Mouse (Mus musculus): ENCODE data around the gene Hebp1. TPM values are rescaled to one million over a fixed set of nuclear protein-coding genes. Genes with fewer than 3 reads are reported as not detected.

Gene Hebp1
- total and polyA plus RNA-seq, 3 experiments, result 11.3 to 57.8 (median 46.6) TPM

- H3K4me3 ChIP-seq, result no peak overlapping the region
- H3K36me3 ChIP-seq (ENCODE audit: control insufficient read depth, insufficient read depth, low read length), result no peaks in the 10 kb centered on the region
- TF ChIP-seq EP300 (IDR thresholded peaks at IDR 0.05; ENCODE audit: insufficient read depth, low read depth, low read length), result no peak
- TF ChIP-seq CTCF (IDR thresholded peaks at IDR 0.05), result no peak
- TF ChIP-seq POLR2A (IDR thresholded peaks at IDR 0.05; ENCODE audit: insufficient read depth, low read depth, low read length), result no peak
- no peaks in the 10 kb centered on the region for H3K79me2 ChIP-seq (replicated peaks; ENCODE audit: control insufficient read depth, insufficient read depth, low read length)
- intact Hi-C loops (cut with DNase I), result loop anchor here (2.0 kb wide), 1 partner anchor 87 kb away; no protein-coding TSS in a partner anchor
- peaks cover 2% of the 10 kb centered on the region; the same call in 1 of the 2 replicates for H3K4me1 ChIP-seq (ENCODE audit: control insufficient read depth, insufficient read depth, low read length)
- H3K27ac ChIP-seq, result no peak overlapping the region
- H3K27me3 ChIP-seq (ENCODE audit: control insufficient read depth, insufficient read depth, low read length), result no peaks in the 10 kb centered on the region
- H3K9ac ChIP-seq (ENCODE audit: low read depth, low read length), result no peak overlapping the region
- no peak for DNase-seq
- 77% methylated on average over 3 of the region's 3 CpGs for WGBS
Measured at GRCm38 (mm10) chr6:135235742-135236141, 37.9 kb upstream of the Hebp1 start.

- intact Hi-C loops (cut with DNase I), result loop anchor here (5.0 kb wide), 1 partner anchor 70 kb away; no protein-coding TSS in a partner anchor
- DNase-seq, result no peak
- Histone ChIP-seq H3K27ac (no peak overlapping the region), H3K79me2 (replicated peaks; ENCODE audit: control insufficient read depth, insufficient read depth, low read length) (no peaks in the 10 kb centered on the region), H3K36me3 (ENCODE audit: control insufficient read depth, insufficient read depth, low read length) (no peaks in the 10 kb centered on the region), H3K27me3 (ENCODE audit: control insufficient read depth, insufficient read depth, low read length) (no peaks in the 10 kb centered on the region), H3K9ac (ENCODE audit: low read depth, low read length) (no peak overlapping the region), H3K4me1 (ENCODE audit: control insufficient read depth, insufficient read depth, low read length) (peaks cover 2% of the 10 kb centered on the region; the same call in 1 of the 2 replicates), H3K4me3 (no peak overlapping the region)
- WGBS, result 71% methylated on average over 12 of the region's 12 CpGs
- TF ChIP-seq CTCF (IDR thresholded peaks at IDR 0.05) (no peak), EP300 (IDR thresholded peaks at IDR 0.05; ENCODE audit: insufficient read depth, low read depth, low read length) (no peak), POLR2A (IDR thresholded peaks at IDR 0.05; ENCODE audit: insufficient read depth, low read depth, low read length) (no peak)
Measured at GRCm38 (mm10) chr6:135232443-135233182, 34.8 kb upstream of the Hebp1 start.

GRCm38 (mm10) chr6:135230586-135230985, 32.8 kb upstream of the Hebp1 start:
- intact Hi-C loops (cut with DNase I), result loop anchor here (5.0 kb wide), 1 partner anchor 68 kb away; no protein-coding TSS in a partner anchor
- no peaks in the 10 kb centered on the region for H3K79me2 ChIP-seq (replicated peaks; ENCODE audit: control insufficient read depth, insufficient read depth, low read length)
- no peaks in the 10 kb centered on the region for H3K4me1 ChIP-seq (ENCODE audit: control insufficient read depth, insufficient read depth, low read length)
- H3K27ac ChIP-seq, result no peak overlapping the region
- H3K4me3 ChIP-seq, result no peak overlapping the region
- 90% methylated on average over 6 of the region's 6 CpGs for WGBS
- no peak for TF ChIP-seq EP300 (IDR thresholded peaks at IDR 0.05; ENCODE audit: insufficient read depth, low read depth, low read length)
- TF ChIP-seq POLR2A (IDR thresholded peaks at IDR 0.05; ENCODE audit: insufficient read depth, low read depth, low read length), result no peak
- TF ChIP-seq CTCF (IDR thresholded peaks at IDR 0.05), result no peak
- no peaks in the 10 kb centered on the region for H3K27me3 ChIP-seq (ENCODE audit: control insufficient read depth, insufficient read depth, low read length)
- H3K36me3 ChIP-seq (ENCODE audit: control insufficient read depth, insufficient read depth, low read length), result no peaks in the 10 kb centered on the region
- H3K9ac ChIP-seq (ENCODE audit: low read depth, low read length), result no peak overlapping the region
- DNase-seq, result no peak

GRCm38 (mm10) chr6:135228465-135228941, 30.7 kb upstream of the Hebp1 start:
- intact Hi-C loops (cut with DNase I), result no loop called here
- H3K4me1 ChIP-seq (ENCODE audit: control insufficient read depth, insufficient read depth, low read length), result no peaks in the 10 kb centered on the region
- WGBS, result 67% methylated on average over 10 of the region's 10 CpGs
- no peaks in the 10 kb centered on the region for H3K79me2 ChIP-seq (replicated peaks; ENCODE audit: control insufficient read depth, insufficient read depth, low read length)
- H3K36me3 ChIP-seq (ENCODE audit: control insufficient read depth, insufficient read depth, low read length), result no peaks in the 10 kb centered on the region
- no peak overlapping the region for H3K4me3 ChIP-seq
- H3K9ac ChIP-seq (ENCODE audit: low read depth, low read length), result no peak overlapping the region
- H3K27ac ChIP-seq, result no peak overlapping the region
- TF ChIP-seq POLR2A (IDR thresholded peaks at IDR 0.05; ENCODE audit: insufficient read depth, low read depth, low read length) (no peak), EP300 (IDR thresholded peaks at IDR 0.05; ENCODE audit: insufficient read depth, low read depth, low read length) (no peak), CTCF (IDR thresholded peaks at IDR 0.05) (no peak)
- H3K27me3 ChIP-seq (ENCODE audit: control insufficient read depth, insufficient read depth, low read length), result no peaks in the 10 kb centered on the region
- DNase-seq, result no peak

GRCm38 (mm10) chr6:135223786-135224416, 26.1 kb upstream of the Hebp1 start:
- WGBS, result 55% methylated on average over 6 of the region's 6 CpGs
- H3K36me3 ChIP-seq (ENCODE audit: control insufficient read depth, insufficient read depth, low read length), result no peaks in the 10 kb centered on the region
- H3K4me1 ChIP-seq (ENCODE audit: control insufficient read depth, insufficient read depth, low read length), result no peaks in the 10 kb centered on the region
- H3K27ac ChIP-seq, result no peak overlapping the region
- H3K9ac ChIP-seq (ENCODE audit: low read depth, low read length), result no peak overlapping the region
- no peak overlapping the region for H3K4me3 ChIP-seq
- H3K79me2 ChIP-seq (replicated peaks; ENCODE audit: control insufficient read depth, insufficient read depth, low read length), result no peaks in the 10 kb centered on the region
- intact Hi-C loops (cut with DNase I), result no loop called here
- TF ChIP-seq EP300 (IDR thresholded peaks at IDR 0.05; ENCODE audit: insufficient read depth, low read depth, low read length), result no peak
- no peak for DNase-seq
- no peaks in the 10 kb centered on the region for H3K27me3 ChIP-seq (ENCODE audit: control insufficient read depth, insufficient read depth, low read length)

GRCm38 (mm10) chr6:135219916-135220315, 22.1 kb upstream of the Hebp1 start:
- Histone ChIP-seq H3K4me3 (no peak overlapping the region), H3K36me3 (ENCODE audit: control insufficient read depth, insufficient read depth, low read length) (no peaks in the 10 kb centered on the region), H3K9ac (ENCODE audit: low read depth, low read length) (no peak overlapping the region), H3K4me1 (ENCODE audit: control insufficient read depth, insufficient read depth, low read length) (no peaks in the 10 kb centered on the region), H3K79me2 (replicated peaks; ENCODE audit: control insufficient read depth, insufficient read depth, low read length) (no peaks in the 10 kb centered on the region), H3K27me3 (ENCODE audit: control insufficient read depth, insufficient read depth, low read length) (no peaks in the 10 kb centered on the region), H3K27ac (no peak overlapping the region)
- intact Hi-C loops (cut with DNase I), result no loop called here
- WGBS, result 77% methylated on average over 5 of the region's 5 CpGs
- TF ChIP-seq CTCF (IDR thresholded peaks at IDR 0.05), result no peak
- no peak for TF ChIP-seq POLR2A (IDR thresholded peaks at IDR 0.05; ENCODE audit: insufficient read depth, low read depth, low read length)
- no peak for TF ChIP-seq EP300 (IDR thresholded peaks at IDR 0.05; ENCODE audit: insufficient read depth, low read depth, low read length)
- no peak for DNase-seq

Data from heart, adult 2 months (tissue).